Mouse (Mus musculus): ENCODE measurements around the gene Fmo5.

DNA sequence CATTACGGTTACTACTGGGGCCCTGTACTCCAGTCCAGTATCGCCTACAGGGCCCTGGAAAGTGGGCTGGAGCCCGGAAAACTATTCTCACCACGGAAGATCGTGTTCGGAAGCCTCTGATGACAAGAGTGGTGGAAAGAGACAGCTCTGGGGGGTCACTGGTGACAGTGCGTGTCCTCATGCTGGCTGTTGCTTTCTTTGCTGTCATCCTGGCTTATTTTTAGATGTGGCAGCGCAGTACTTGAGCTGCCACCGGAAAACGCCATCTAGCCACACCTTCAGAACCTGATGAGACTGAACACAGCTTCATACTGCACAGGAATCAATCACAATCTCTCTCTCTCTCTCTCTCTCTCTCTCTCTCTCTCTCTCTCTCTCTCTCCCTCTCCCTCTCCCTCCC, 23.0 kb downstream of the Fmo5 start:
- TF ChIP-seq POLR2A (IDR thresholded peaks at IDR 0.05; ENCODE audit: control insufficient read depth, extremely low read depth, insufficient read depth, low read length, poor library complexity) = no peak
- TF ChIP-seq CTCF (IDR thresholded peaks at IDR 0.05; ENCODE audit: borderline replicate concordance, control insufficient read depth, extremely low read depth, insufficient read depth, low read length, poor library complexity) = no peak

All from thymus, adult 2 months (tissue).